8 mouse cellular contexts compared by ENCODE assay signal in genomic region chr7:79148711-79149266, GRCm38 (mm10). TPM values are rescaled to one million over a fixed set of nuclear protein-coding genes. Genes with fewer than 3 reads are reported as not detected.
DNase-seq lines count a peak whose midpoint lies in the region; ATAC-seq and TF ChIP-seq lines count a peak whose summit lies in the region.

Gene Mfge8, minus strand, starts transcription at chr7:79149060.

- no peaks in the 10 kb centered on the region for H3K27me3 ChIP-seq in hindbrain, embryonic 11.5 days (ENCODE audit: control insufficient read depth, insufficient read depth, low read length)
- no peaks in the 10 kb centered on the region for H3K27me3 ChIP-seq in lung, postnatal 0 days (replicated peaks; ENCODE audit: insufficient read depth, low read length)

- peak within 1 kb of the TSS; percentile 69 for H3K4me2 ChIP-seq in hindbrain, embryonic 11.5 days (replicated peaks; ENCODE audit: low read depth, low read length)
- peak within 1 kb of the TSS; percentile 75 for H3K4me2 ChIP-seq in lung, postnatal 0 days (replicated peaks; ENCODE audit: low read depth, low read length)

- TF ChIP-seq EP300 in lung, postnatal 0 days (IDR thresholded peaks at IDR 0.05), result no peak

- H3K4me1 ChIP-seq in hindbrain, embryonic 11.5 days (replicated peaks; ENCODE audit: control insufficient read depth, insufficient read depth, low read length), result 0 out of 2 replicates have a peak, but pooled peaks cover 3% of the 10 kb centered on the region
- no peaks in the 10 kb centered on the region for H3K4me1 ChIP-seq in lung, postnatal 0 days (ENCODE audit: insufficient read depth, low read depth, low read length)

- under 1% methylated on average over 39 of the region's 39 CpGs for WGBS in hindbrain, embryonic 11.5 days
- 3% methylated on average over 39 of the region's 39 CpGs for WGBS in lung, postnatal 0 days

- peak; percentile 97 for DNase-seq in Muller cell, postnatal 12 days (ENCODE audit: inconsistent ontology term)
- peak; percentile 38 for DNase-seq in cerebellum, adult 9-10 months
- peak; percentile 54 to 77 for DNase-seq in frontal cortex, postnatal 10 days (ENCODE audit: low spot score in 2 of 2)
- DNase-seq in hindbrain, embryonic 11.5 days (ENCODE audit: low spot score), result peak; percentile 93
- peak; percentile 82 for DNase-seq in layer of hippocampus, adult 9-11 months
- DNase-seq in lung, postnatal 0 days (ENCODE audit: low spot score), result peak; percentile 96
- DNase-seq in ovary, postnatal 10 days (ENCODE audit: low spot score), result peak; percentile 54
- peak; percentile 37 to 49 for DNase-seq in thymus, postnatal 10 days (ENCODE audit: low spot score in 2 of 2)

- ATAC-seq in hindbrain, embryonic 11.5 days (ENCODE audit: low FRiP score), result peak; percentile 95
- ATAC-seq in lung, postnatal 0 days, result peak; percentile 98

- no peaks in the 10 kb centered on the region for H3K9me3 ChIP-seq in hindbrain, embryonic 11.5 days (ENCODE audit: control insufficient read depth, low read length)
- no peaks in the 10 kb centered on the region for H3K9me3 ChIP-seq in lung, postnatal 0 days (ENCODE audit: low read length)

- TF ChIP-seq CTCF in lung, postnatal 0 days (IDR thresholded peaks at IDR 0.05), result peak; percentile 1; the same call in 1 of the 2 replicates

- H3K9ac ChIP-seq in hindbrain, embryonic 11.5 days (ENCODE audit: low read depth, low read length), result peak within 1 kb of the TSS; percentile 20
- H3K9ac ChIP-seq in lung, postnatal 0 days (replicated peaks; ENCODE audit: low read depth), result peak within 1 kb of the TSS; percentile 65

- H3K36me3 ChIP-seq in hindbrain, embryonic 11.5 days (ENCODE audit: control insufficient read depth, insufficient read depth, low read length), result 0 out of 2 replicates have a peak, but pooled peaks cover 2% of the 10 kb centered on the region
- H3K36me3 ChIP-seq in lung, postnatal 0 days (ENCODE audit: insufficient read depth, low read length), result no peaks in the 10 kb centered on the region

- H3K4me3 ChIP-seq in hindbrain, embryonic 11.5 days (ENCODE audit: low read depth, low read length), result peak within 1 kb of the TSS; percentile 44
- peak within 1 kb of the TSS; percentile 73 for H3K4me3 ChIP-seq in lung, postnatal 0 days (ENCODE audit: low read depth, low read length)

- no peak within 1 kb of the TSS for H3K27ac ChIP-seq in hindbrain, embryonic 11.5 days (ENCODE audit: low read depth, low read length)
- peak within 1 kb of the TSS; percentile 86 for H3K27ac ChIP-seq in lung, postnatal 0 days (ENCODE audit: low read length)

RNA-seq across cellular contexts. Expression of gene Mfge8, which starts in this region (rescaled TPM):
- 73.4 and 75.1 TPM in 2 replicates for polyA plus RNA-seq in hindbrain, embryonic 11.5 days (2014; fragmentation: Nextera tagmentation; extraction: Ambion mirVana)
- polyA plus RNA-seq in lung, postnatal 0 days (2015; fragmentation: Nextera tagmentation; extraction: Ambion mirVana), result 312 and 318 TPM in 2 replicates

Comparison
In these comparisons a context has a peak if more than half of its experiments do, and no peak if none do; other contexts are left out.
1. DNase-seq: peak in every context shown above with its lines; median percentile 97 in Muller cell, postnatal 12 days; 96 in lung, postnatal 0 days; 93 in hindbrain, embryonic 11.5 days; 82 in layer of hippocampus, adult 9-11 months; 66 in frontal cortex, postnatal 10 days; 54 in ovary, postnatal 10 days; 43 in thymus, postnatal 10 days; 38 in cerebellum, adult 9-10 months.